Mouse (Mus musculus) forebrain, embryonic 16.5 days (tissue): ENCODE data around the gene Catsper1. TPM values are rescaled to one million over a fixed set of nuclear protein-coding genes. Genes with fewer than 3 reads are reported as not detected.

Experiments used
- ATAC-seq: fragments of 200-750 bp; cut with Nextera tagmentation; 2 replicates; pipeline ENCODE4 v1.8.0; 2017; ENCODE audit warnings: mild to moderate bottlenecking, moderate library complexity
- H3K27ac ChIP-seq: fragments of 300-500 bp; sonication (generic); 2 replicates; pipeline ENCODE4 v1.5.1; 2014; ENCODE audit warnings: low read length, control low read depth
- H3K27me3 ChIP-seq: fragments of 300-500 bp; sonication (generic); replicated peaks from 2 replicates; pipeline ENCODE4 v1.6.1; 2014; ENCODE audit warnings: low read length; ENCODE audit not compliant: control insufficient read depth, insufficient read depth
- H3K36me3 ChIP-seq: fragments of 300-500 bp; sonication (generic); 2 replicates; pipeline ENCODE4 v1.6.1; 2014; ENCODE audit not compliant: control insufficient read depth, insufficient read depth
- H3K4me1 ChIP-seq: fragments of 300-500 bp; sonication (generic); replicated peaks from 2 replicates; pipeline ENCODE4 v1.6.1; 2014; ENCODE audit warnings: low read length; ENCODE audit not compliant: control insufficient read depth, insufficient read depth
- H3K4me2 ChIP-seq: fragments of 300-500 bp; sonication (generic); 2 replicates; pipeline ENCODE4 v1.6.1; 2014; ENCODE audit warnings: mild to moderate bottlenecking, low read length, control low read depth
- H3K4me3 ChIP-seq: fragments of 300-500 bp; sonication (generic); replicated peaks from 2 replicates; pipeline ENCODE4 v1.5.1; 2014; ENCODE audit warnings: mild to moderate bottlenecking, low read length, control low read depth
- H3K9ac ChIP-seq: fragments of 300-500 bp; sonication (generic); replicated peaks from 2 replicates; pipeline ENCODE4 v1.6.1; 2014; ENCODE audit warnings: low read depth, low read length, control low read depth
- H3K9me3 ChIP-seq: fragments of 300-500 bp; sonication (generic); 2 replicates; pipeline ENCODE4 v1.6.1; 2016; ENCODE audit warnings: low read length; ENCODE audit not compliant: control insufficient read depth
- WGBS: fragments of 180-500 bp; shearing (Covaris S2); extraction: QIAGEN DNeasy Blood & Tissue Kit; methylation state at CpG from one replicate; pipeline ENCODE4 v1.1.7; 2014; 5-methylcytosine and 5-hydroxymethylcytosine counted together
- polyA plus RNA-seq: library from polyadenylated mRNA; unstranded; fragments of >200 nt; fragmentation: Nextera tagmentation; extraction: Ambion mirVana; gene quantifications from 2 replicates; pipeline ENCODE4 v1.2.1, GENCODE M21; 2015

Catsper1 gene
- polyA plus RNA-seq, 1 experiment from 2014 or later, result not detected

DNA sequence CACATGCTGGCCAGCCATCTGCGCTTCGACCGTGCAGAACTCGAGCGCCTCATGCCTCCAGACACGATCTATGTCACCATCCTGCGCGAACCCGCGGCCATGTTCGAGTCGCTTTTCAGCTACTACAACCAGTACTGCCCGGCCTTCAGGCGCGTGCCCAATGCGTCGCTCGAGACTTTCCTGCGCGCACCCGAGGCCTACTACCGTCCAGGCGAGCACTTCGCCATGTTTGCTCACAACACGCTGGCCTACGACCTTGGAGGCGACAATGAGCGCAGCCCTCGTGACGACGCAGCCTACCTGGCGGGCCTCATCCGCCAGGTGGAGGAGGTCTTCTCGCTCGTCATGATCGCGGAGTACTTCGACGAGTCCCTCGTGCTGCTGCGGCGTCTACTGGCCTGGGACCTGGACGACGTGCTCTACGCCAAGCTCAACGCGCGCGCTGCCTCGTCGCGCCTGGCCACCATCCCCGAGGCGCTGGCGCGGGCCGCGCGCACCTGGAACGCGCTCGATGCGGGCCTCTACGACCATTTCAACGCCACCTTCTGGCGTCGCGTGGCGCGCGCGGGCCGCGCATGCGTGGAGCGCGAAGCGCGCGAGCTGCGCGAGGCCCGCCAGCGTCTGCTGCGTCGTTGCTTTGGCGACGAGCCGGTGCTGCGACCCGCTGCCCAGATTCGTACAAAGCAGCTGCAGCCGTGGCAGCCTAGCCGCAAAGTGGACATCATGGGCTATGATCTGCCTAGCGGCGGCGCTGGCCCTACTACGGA lies 28.4 kb upstream of the Catsper1 start:
- Histone ChIP-seq H3K27me3 (no peaks in the 10 kb centered on the region), H3K4me2 (no peak overlapping the region), H3K9me3 (no peaks in the 10 kb centered on the region; the same call in 1 of the 2 replicates), H3K4me3 (no peak overlapping the region), H3K36me3 (peaks cover 29% of the 10 kb centered on the region), H3K27ac (no peak overlapping the region), H3K9ac (no peak overlapping the region), H3K4me1 (no peaks in the 10 kb centered on the region)
- ATAC-seq, result no peak
- WGBS, result 46% methylated on average over 98 of the region's 98 CpGs

GRCm38 (mm10) chr19:5309025-5309424 lies 26.5 kb upstream of the Catsper1 start:
- no peak overlapping the region for H3K9ac ChIP-seq
- H3K4me3 ChIP-seq, result no peak overlapping the region
- no peak for ATAC-seq
- peaks cover 26% of the 10 kb centered on the region for H3K36me3 ChIP-seq
- H3K9me3 ChIP-seq, result no peaks in the 10 kb centered on the region; the same call in 1 of the 2 replicates
- no peaks in the 10 kb centered on the region for H3K27me3 ChIP-seq
- H3K4me2 ChIP-seq, result no peak overlapping the region
- H3K4me1 ChIP-seq, result no peaks in the 10 kb centered on the region
- 82% methylated on average over 7 of the region's 7 CpGs for WGBS
- H3K27ac ChIP-seq, result no peak overlapping the region

GRCm38 (mm10) chr19:5313189-5313588 lies 22.4 kb upstream of the Catsper1 start:
- no peak overlapping the region for H3K4me3 ChIP-seq

DNA sequence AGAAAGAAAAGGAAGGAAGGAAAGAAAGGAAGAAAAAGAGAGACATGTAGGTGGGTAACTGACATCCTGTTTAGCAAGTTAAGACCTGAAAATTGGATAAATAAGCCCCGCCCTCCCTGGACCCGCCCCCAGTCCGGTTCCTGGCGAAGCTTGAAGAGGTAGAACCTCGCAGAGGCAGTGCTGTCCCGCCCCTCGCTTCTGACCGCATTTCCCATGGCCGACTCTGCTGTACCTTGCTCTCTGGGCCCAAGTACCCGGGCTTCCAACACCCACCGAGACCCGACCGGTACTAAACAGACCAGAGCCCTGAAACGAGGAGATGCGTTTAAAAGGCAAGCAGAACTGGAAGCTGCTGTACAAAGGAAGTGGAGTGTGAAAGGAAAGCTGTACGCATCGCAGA lies 11.7 kb upstream of the Catsper1 start:
- H3K9me3 ChIP-seq, result no peaks in the 10 kb centered on the region
- no peak overlapping the region for H3K27ac ChIP-seq
- no peak overlapping the region for H3K4me2 ChIP-seq
- H3K9ac ChIP-seq, result no peak overlapping the region
- H3K36me3 ChIP-seq, result no peaks in the 10 kb centered on the region
- no peak for ATAC-seq
- no peaks in the 10 kb centered on the region for H3K27me3 ChIP-seq
- H3K4me1 ChIP-seq, result no peaks in the 10 kb centered on the region
- WGBS, result 61% methylated on average over 17 of the region's 17 CpGs
- H3K4me3 ChIP-seq, result no peak overlapping the region

More at GRCm38 (mm10) chr19:5313189-5313588, 22.4 kb upstream of the Catsper1 start:
- WGBS, result 83% methylated on average over 8 of the region's 8 CpGs
- Histone ChIP-seq H3K9me3 (no peaks in the 10 kb centered on the region), H3K27ac (no peak overlapping the region), H3K27me3 (no peaks in the 10 kb centered on the region), H3K4me1 (no peaks in the 10 kb centered on the region), H3K9ac (no peak overlapping the region), H3K36me3 (no peaks in the 10 kb centered on the region), H3K4me2 (no peak overlapping the region)
- no peak for ATAC-seq

DNA sequence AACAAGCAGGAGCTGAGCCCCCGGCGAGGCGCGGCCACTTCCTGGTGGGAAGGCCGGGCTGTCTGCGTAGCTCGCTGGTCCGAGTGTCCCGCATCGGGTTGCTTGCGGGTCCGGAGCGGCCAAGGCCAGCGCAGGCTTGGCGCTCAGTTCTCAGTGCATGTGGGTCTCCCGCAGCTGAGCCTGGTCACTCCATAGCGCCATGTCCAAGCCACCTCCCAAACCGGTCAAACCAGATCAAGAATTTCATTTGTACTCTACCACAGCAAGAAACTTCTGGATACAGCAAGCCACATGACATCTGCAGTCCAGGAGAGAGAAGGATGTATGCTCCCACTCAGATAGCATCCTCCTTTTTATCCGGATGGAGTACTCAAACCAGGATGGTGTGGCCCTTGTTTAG lies 7.6 kb upstream of the Catsper1 start:
- WGBS, result 84% methylated on average over 19 of the region's 19 CpGs
- Histone ChIP-seq H3K9me3 (no peaks in the 10 kb centered on the region), H3K4me2 (no peak overlapping the region), H3K4me3 (no peak overlapping the region), H3K9ac (no peak overlapping the region), H3K27me3 (no peaks in the 10 kb centered on the region), H3K36me3 (no peaks in the 10 kb centered on the region), H3K27ac (no peak overlapping the region), H3K4me1 (no peaks in the 10 kb centered on the region)
- no peak for ATAC-seq

GRCm38 (mm10) chr19:5334741-5335140 lies 800 bp upstream of the Catsper1 start:
- WGBS, result 82% methylated on average over 5 of the region's 5 CpGs
- Histone ChIP-seq H3K36me3 (no peaks in the 10 kb centered on the region), H3K27ac (no peak overlapping the region), H3K4me2 (no peak overlapping the region), H3K4me1 (no peaks in the 10 kb centered on the region), H3K9ac (no peak overlapping the region), H3K9me3 (no peaks in the 10 kb centered on the region), H3K27me3 (no peaks in the 10 kb centered on the region), H3K4me3 (no peak overlapping the region)
- no peak for ATAC-seq

DNA sequence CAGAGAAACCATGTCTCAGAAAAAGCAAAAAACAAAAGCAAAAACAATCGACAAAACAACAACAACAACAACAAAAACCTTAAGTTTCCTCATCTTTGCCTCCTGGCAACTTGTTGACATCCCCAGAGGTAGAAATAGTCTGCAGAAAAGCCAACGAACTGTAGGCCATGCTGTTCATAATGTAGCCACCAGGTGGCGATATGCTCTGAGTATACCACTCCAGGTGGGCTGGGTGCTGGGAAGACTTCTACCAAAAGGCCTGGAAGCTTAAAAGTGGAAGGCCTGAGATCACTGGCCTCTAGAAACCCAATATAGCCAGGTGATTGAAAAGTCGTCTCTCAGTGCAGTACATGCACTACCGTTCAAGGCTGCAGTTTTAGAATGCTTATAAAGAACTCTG lies 2.4 kb downstream of the Catsper1 start:
- H3K4me2 ChIP-seq, result no peak overlapping the region
- no peaks in the 10 kb centered on the region for H3K9me3 ChIP-seq
- no peak overlapping the region for H3K4me3 ChIP-seq
- H3K27me3 ChIP-seq, result no peaks in the 10 kb centered on the region
- 20% methylated on average over 5 of the region's 5 CpGs for WGBS
- no peaks in the 10 kb centered on the region for H3K36me3 ChIP-seq
- no peak for ATAC-seq
- H3K9ac ChIP-seq, result no peak overlapping the region
- no peak overlapping the region for H3K27ac ChIP-seq
- no peaks in the 10 kb centered on the region for H3K4me1 ChIP-seq

DNA sequence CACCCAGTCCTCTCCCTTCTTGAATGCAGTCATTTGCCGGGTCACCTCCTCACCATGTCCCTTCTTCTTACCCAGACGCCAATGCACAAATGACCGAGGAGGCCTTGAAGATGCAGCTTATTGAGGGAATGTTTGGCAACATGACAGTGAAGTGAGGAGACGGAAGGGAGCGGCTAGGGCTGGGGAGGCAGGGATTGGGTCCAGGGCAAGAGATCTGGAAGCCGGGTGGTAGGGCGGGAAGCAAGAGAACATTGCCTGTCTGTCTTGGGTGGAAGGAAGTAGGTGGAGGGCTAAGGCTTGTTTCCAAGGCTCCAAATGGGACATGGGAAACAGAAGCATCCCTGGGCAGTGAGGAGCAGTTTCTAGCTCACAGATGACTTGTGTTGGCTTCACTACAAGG lies 5.8 kb downstream of the Catsper1 start:
- Histone ChIP-seq H3K4me1 (no peaks in the 10 kb centered on the region), H3K27me3 (no peaks in the 10 kb centered on the region), H3K9ac (no peak overlapping the region), H3K27ac (no peak overlapping the region), H3K4me2 (no peak overlapping the region), H3K4me3 (no peak overlapping the region), H3K36me3 (no peaks in the 10 kb centered on the region), H3K9me3 (no peaks in the 10 kb centered on the region)
- WGBS, result 92% methylated on average over 7 of the region's 7 CpGs
- no peak for ATAC-seq

- H3K27ac ChIP-seq, result no peak overlapping the region
- no peak overlapping the region for H3K9ac ChIP-seq
- no peaks in the 10 kb centered on the region for H3K36me3 ChIP-seq
- 81% methylated on average over 6 of the region's 6 CpGs for whole genome bisulfite sequencing
- ATAC-seq, result no peak
- H3K9me3 ChIP-seq, result no peaks in the 10 kb centered on the region
- H3K4me1 ChIP-seq, result peaks cover 6% of the 10 kb centered on the region
- no peak overlapping the region for H3K4me3 ChIP-seq
- H3K27me3 ChIP-seq, result no peaks in the 10 kb centered on the region
- H3K4me2 ChIP-seq, result no peak overlapping the region
Measured at GRCm38 (mm10) chr19:5345297-5346131, 10.0 kb downstream of the Catsper1 start.
